Mouse (Mus musculus): Measurements from ENCODE around the gene Tbx18.

DNA sequence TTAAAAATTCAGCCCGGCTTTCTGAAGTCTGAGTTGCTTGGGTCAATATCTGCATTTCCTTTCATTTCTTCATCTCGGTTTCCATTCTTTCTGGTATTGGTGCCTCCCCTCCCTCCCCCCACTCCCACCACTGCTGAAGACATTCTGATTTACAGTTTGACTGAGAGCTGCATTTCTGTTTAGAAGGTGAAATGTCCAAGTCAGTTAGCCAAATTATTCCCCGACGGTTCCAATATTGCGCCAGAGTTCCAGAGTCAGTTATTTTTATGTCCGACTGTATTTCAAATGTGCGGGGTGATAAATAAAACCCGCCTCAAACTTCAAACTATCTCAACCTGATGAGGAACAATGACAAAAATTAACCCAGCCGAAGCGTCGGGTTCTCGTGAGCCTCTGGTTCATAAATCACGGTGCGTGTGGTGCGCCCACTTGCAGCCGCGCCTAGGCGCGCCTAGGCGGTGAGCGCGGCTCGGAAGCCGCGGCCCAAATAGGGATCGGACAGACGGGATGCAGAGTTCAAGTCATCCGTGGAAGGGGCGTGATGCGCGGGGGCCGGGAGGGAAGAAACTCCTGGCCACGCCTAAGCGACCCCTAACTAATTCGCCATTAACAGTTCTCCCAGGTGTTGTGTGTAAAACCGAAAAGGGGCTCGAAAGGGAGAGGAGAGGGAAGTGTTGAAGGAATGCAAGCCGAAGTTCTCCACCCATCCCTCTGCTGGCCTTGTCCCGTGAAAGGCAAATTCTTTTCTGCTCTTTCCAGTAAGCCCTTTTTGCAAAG lies 7.9 kb upstream of the Tbx18 start:
- TF ChIP-seq MAX (IDR thresholded peaks at IDR 0.05) (no peak), CTCF (IDR thresholded peaks at IDR 0.05; ENCODE audit: control insufficient read depth, insufficient read depth, insufficient read length) (no peak), MYOD1 (IDR thresholded peaks at IDR 0.05; ENCODE audit: control insufficient read depth, insufficient read length, low read depth) (no peak), USF1 (IDR thresholded peaks at IDR 0.05; ENCODE audit: low read depth) (no peak)

All from C2C12 (cell line).